Comparison of ENCODE assay signal across 25 mouse cellular contexts in the genomic region with DNA sequence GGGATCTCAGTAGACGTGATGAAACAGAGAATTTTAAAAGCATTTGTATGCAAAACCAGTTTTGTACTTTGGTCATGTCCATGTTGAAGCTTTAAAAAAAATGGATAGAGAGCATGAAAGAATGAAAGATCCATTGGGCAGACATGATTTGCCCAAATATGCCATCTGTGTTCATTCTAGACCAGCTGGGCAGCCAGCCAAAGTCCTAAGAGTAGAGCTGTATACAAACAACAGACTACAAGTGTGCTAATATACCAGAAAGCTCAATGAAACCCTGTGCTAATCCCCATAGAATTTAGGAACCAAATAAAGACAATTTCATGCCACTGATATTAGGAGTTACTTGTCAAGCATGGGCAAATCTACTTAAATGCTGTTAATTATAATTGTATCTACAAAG.
DNase-seq lines count a peak whose midpoint lies in the region; ATAC-seq and TF ChIP-seq lines count a peak whose summit lies in the region.
"Had no signal": no experiment of that assay in that cellular context is flagged by ENCODE, and none has a peak within 500 bp of the region (broad histone marks: within the 10 kb centered on the region; RNA-seq: fewer than 3 reads in every experiment).

No protein-coding gene starts in this region.

- H3K36me3 ChIP-seq in forebrain, embryonic 14.5 days (ENCODE audit: control insufficient read depth, insufficient read depth, low read length) = no peaks in the 10 kb centered on the region
- H3K36me3 ChIP-seq in forebrain, embryonic 11.5 days (ENCODE audit: control insufficient read depth, insufficient read depth, low read length) = no peaks in the 10 kb centered on the region
- no peaks in the 10 kb centered on the region for H3K36me3 ChIP-seq in hindbrain, postnatal 0 days (ENCODE audit: insufficient read depth, low read length)
- no peaks in the 10 kb centered on the region for H3K36me3 ChIP-seq in hindbrain, embryonic 13.5 days
- H3K36me3 ChIP-seq in midbrain, postnatal 0 days (ENCODE audit: insufficient read depth, low read length) = no peaks in the 10 kb centered on the region
- no peaks in the 10 kb centered on the region for H3K36me3 ChIP-seq in midbrain, embryonic 11.5 days (ENCODE audit: control insufficient read depth, insufficient read depth, low read length)
- H3K36me3 ChIP-seq: embryonic facial prominence, embryonic 13.5 days; midbrain, embryonic 12.5 days had no signal

- H3K4me1 ChIP-seq in forebrain, embryonic 14.5 days (ENCODE audit: control insufficient read depth, insufficient read depth, low read length) = no peaks in the 10 kb centered on the region
- H3K4me1 ChIP-seq in forebrain, embryonic 11.5 days (replicated peaks; ENCODE audit: control insufficient read depth, insufficient read depth, low read length) = no peaks in the 10 kb centered on the region
- H3K4me1 ChIP-seq in hindbrain, postnatal 0 days (ENCODE audit: insufficient read depth, low read length) = no peaks in the 10 kb centered on the region
- H3K4me1 ChIP-seq in hindbrain, embryonic 13.5 days (replicated peaks) = no peaks in the 10 kb centered on the region
- H3K4me1 ChIP-seq in midbrain, postnatal 0 days (ENCODE audit: insufficient read depth, low read length) = no peaks in the 10 kb centered on the region
- no peaks in the 10 kb centered on the region for H3K4me1 ChIP-seq in midbrain, embryonic 11.5 days (ENCODE audit: control insufficient read depth, insufficient read depth, low read length)
- H3K4me1 ChIP-seq: embryonic facial prominence, embryonic 13.5 days; midbrain, embryonic 12.5 days had no signal

- TF ChIP-seq CTCF in hindbrain, postnatal 0 days (IDR thresholded peaks at IDR 0.05; ENCODE audit: low read depth) = no peak
- no peak for TF ChIP-seq CTCF in midbrain, postnatal 0 days (IDR thresholded peaks at IDR 0.05)

- peak; percentile 50 for DNase-seq in forebrain, embryonic 14.5 days (ENCODE audit: low spot score)
- DNase-seq in forebrain, embryonic 11.5 days (ENCODE audit: low spot score) = no peak
- DNase-seq in hindbrain, postnatal 0 days (ENCODE audit: low spot score) = peak; percentile 52
- peak; percentile 55 for DNase-seq in midbrain, postnatal 0 days (ENCODE audit: low spot score)
- no peak for DNase-seq in midbrain, embryonic 11.5 days (ENCODE audit: low spot score, missing footprints)
- DNase-seq in retina, postnatal 1 day = peak; percentile 2
- DNase-seq in layer of hippocampus, postnatal 36 days = no peak
- DNase-seq: adrenal gland, adult 8-10 months; cerebellum, adult 9-11 months; embryo, embryonic 11 days; gastrocnemius, adult 2 months; heart, postnatal 36 days; kidney, adult 2 months; layer of hippocampus, adult 9-11 months; liver, postnatal 0 days; lung, postnatal 14 days; thymus, postnatal 14 days had no signal

- H3K9ac ChIP-seq in forebrain, embryonic 14.5 days (ENCODE audit: low read length) = no peak overlapping the region
- no peak overlapping the region for H3K9ac ChIP-seq in forebrain, embryonic 11.5 days (ENCODE audit: low read length)
- no peak overlapping the region for H3K9ac ChIP-seq in hindbrain, postnatal 0 days (replicated peaks; ENCODE audit: low read length)
- H3K9ac ChIP-seq in hindbrain, embryonic 13.5 days = no peak overlapping the region
- H3K9ac ChIP-seq in midbrain, postnatal 0 days (replicated peaks; ENCODE audit: low read length, poor library complexity, severe bottlenecking) = no peak overlapping the region
- no peak overlapping the region for H3K9ac ChIP-seq in midbrain, embryonic 11.5 days (ENCODE audit: low read length)
- H3K9ac ChIP-seq: embryonic facial prominence, embryonic 13.5 days; liver, postnatal 0 days; midbrain, embryonic 12.5 days had no signal

- no peak overlapping the region for H3K27ac ChIP-seq in forebrain, embryonic 14.5 days (ENCODE audit: low read depth, low read length)
- H3K27ac ChIP-seq in forebrain, embryonic 11.5 days (ENCODE audit: low read depth, low read length) = no peak overlapping the region
- no peak overlapping the region for H3K27ac ChIP-seq in hindbrain, postnatal 0 days
- H3K27ac ChIP-seq in hindbrain, embryonic 13.5 days = no peak overlapping the region
- H3K27ac ChIP-seq in midbrain, postnatal 0 days (ENCODE audit: low read depth, low read length) = no peak overlapping the region
- H3K27ac ChIP-seq in midbrain, embryonic 11.5 days (ENCODE audit: low read depth, low read length) = no peak overlapping the region
- H3K27ac ChIP-seq: embryonic facial prominence, embryonic 13.5 days; gastrocnemius, adult 2 months; kidney, postnatal 0 days; left cerebral cortex, adult 2 months; midbrain, embryonic 12.5 days had no signal

- H3K4me3 ChIP-seq in forebrain, embryonic 14.5 days (ENCODE audit: low read depth, low read length) = no peak overlapping the region
- H3K4me3 ChIP-seq in forebrain, embryonic 11.5 days (ENCODE audit: low read depth, low read length) = no peak overlapping the region
- H3K4me3 ChIP-seq in hindbrain, postnatal 0 days (ENCODE audit: low read length) = no peak overlapping the region
- no peak overlapping the region for H3K4me3 ChIP-seq in hindbrain, embryonic 13.5 days
- no peak overlapping the region for H3K4me3 ChIP-seq in midbrain, postnatal 0 days (ENCODE audit: low read depth, low read length)
- no peak overlapping the region for H3K4me3 ChIP-seq in midbrain, embryonic 11.5 days (ENCODE audit: low read depth, low read length)
- H3K4me3 ChIP-seq: embryonic facial prominence, embryonic 13.5 days; erythroblast, embryonic 14.5 days; gastrocnemius, adult 2 months; left cerebral cortex, adult 2 months; midbrain, embryonic 12.5 days had no signal

- no peaks in the 10 kb centered on the region for H3K27me3 ChIP-seq in forebrain, embryonic 14.5 days (replicated peaks; ENCODE audit: control insufficient read depth, insufficient read depth, low read length)
- H3K27me3 ChIP-seq in forebrain, embryonic 11.5 days (ENCODE audit: control insufficient read depth, insufficient read depth, low read length) = no peaks in the 10 kb centered on the region
- H3K27me3 ChIP-seq in hindbrain, postnatal 0 days (ENCODE audit: insufficient read depth, low read length) = no peaks in the 10 kb centered on the region
- H3K27me3 ChIP-seq in hindbrain, embryonic 13.5 days = no peaks in the 10 kb centered on the region
- no peaks in the 10 kb centered on the region for H3K27me3 ChIP-seq in midbrain, postnatal 0 days (ENCODE audit: insufficient read depth, low read length)
- no peaks in the 10 kb centered on the region for H3K27me3 ChIP-seq in midbrain, embryonic 11.5 days (ENCODE audit: control insufficient read depth, insufficient read depth, low read length)
- H3K27me3 ChIP-seq: embryonic facial prominence, embryonic 13.5 days; midbrain, embryonic 12.5 days had no signal

- ATAC-seq in forebrain, embryonic 14.5 days = 0 out of 2 replicates have a peak, but pooled peaks have one; percentile 52
- ATAC-seq in forebrain, embryonic 11.5 days (replicated peaks; ENCODE audit: low FRiP score) = no peak
- ATAC-seq in hindbrain, postnatal 0 days = no peak
- ATAC-seq in hindbrain, embryonic 13.5 days (ENCODE audit: low FRiP score) = no peak
- ATAC-seq in midbrain, postnatal 0 days (ENCODE audit: low FRiP score) = no peak
- ATAC-seq in midbrain, embryonic 11.5 days (ENCODE audit: low FRiP score) = no peak
- ATAC-seq: activated CD4-positive, CD25-positive, alpha-beta regulatory T cell, adult 4 months; liver, postnatal 0 days had no signal

- no peak overlapping the region for H3K4me2 ChIP-seq in forebrain, embryonic 14.5 days (ENCODE audit: low read length)
- H3K4me2 ChIP-seq in forebrain, embryonic 11.5 days (ENCODE audit: low read depth, low read length, severe bottlenecking) = no peak overlapping the region
- H3K4me2 ChIP-seq in hindbrain, postnatal 0 days (ENCODE audit: low read depth, low read length) = no peak overlapping the region
- H3K4me2 ChIP-seq in hindbrain, embryonic 13.5 days = no peak overlapping the region
- no peak overlapping the region for H3K4me2 ChIP-seq in midbrain, postnatal 0 days (ENCODE audit: low read depth, low read length, poor library complexity, severe bottlenecking)
- H3K4me2 ChIP-seq in midbrain, embryonic 11.5 days = no peak overlapping the region
- H3K4me2 ChIP-seq: embryonic facial prominence, embryonic 13.5 days; liver, embryonic 11.5 days; midbrain, embryonic 12.5 days had no signal

- 74% methylated on average over 1 of the region's 1 CpGs for WGBS in forebrain, embryonic 14.5 days
- 82% methylated on average over 1 of the region's 1 CpGs for WGBS in forebrain, embryonic 11.5 days
- 54% methylated on average over 1 of the region's 1 CpGs for WGBS in hindbrain, postnatal 0 days
- WGBS in hindbrain, embryonic 13.5 days = 63% methylated on average over 1 of the region's 1 CpGs
- WGBS in midbrain, postnatal 0 days = 57% methylated on average over 1 of the region's 1 CpGs
- WGBS in midbrain, embryonic 11.5 days = 90% methylated on average over 1 of the region's 1 CpGs

- H3K9me3 ChIP-seq in forebrain, embryonic 14.5 days (replicated peaks; ENCODE audit: control insufficient read depth, low read length) = no peaks in the 10 kb centered on the region
- no peaks in the 10 kb centered on the region for H3K9me3 ChIP-seq in forebrain, embryonic 11.5 days (ENCODE audit: control insufficient read depth, low read length)
- H3K9me3 ChIP-seq in hindbrain, postnatal 0 days (ENCODE audit: low read length) = no peaks in the 10 kb centered on the region
- no peaks in the 10 kb centered on the region for H3K9me3 ChIP-seq in hindbrain, embryonic 13.5 days
- H3K9me3 ChIP-seq in midbrain, postnatal 0 days (ENCODE audit: low read length) = no peaks in the 10 kb centered on the region
- H3K9me3 ChIP-seq in midbrain, embryonic 11.5 days (ENCODE audit: control insufficient read depth, low read length) = no peaks in the 10 kb centered on the region
- H3K9me3 ChIP-seq: embryonic facial prominence, embryonic 13.5 days; midbrain, embryonic 12.5 days had no signal

Comparison
In these comparisons a context has a peak if more than half of its experiments do, and no peak if none do; other contexts are left out.
1. DNase-seq: peak in forebrain, embryonic 14.5 days (single experiment), hindbrain, postnatal 0 days (single experiment), midbrain, postnatal 0 days (single experiment) and retina, postnatal 1 day (single experiment); none in forebrain, embryonic 11.5 days (single experiment), midbrain, embryonic 11.5 days (single experiment) and layer of hippocampus, postnatal 36 days (0 of 2).